Mouse (Mus musculus) yolk sac, embryonic 10.5 days (tissue): ENCODE results near the gene Csnk1g2.
"Not testable (repeated sequence)": the region's sequence is repeated elsewhere in the genome, so short reads cannot be mapped to it uniquely, and the experiment has no call there.

Experiments used
- DNase-seq: peaks from one replicate; pipeline ENCODE4 v3.0.0-alpha.2; 2017; ENCODE audit warnings: low spot score

Csnk1g2 gene

DNA sequence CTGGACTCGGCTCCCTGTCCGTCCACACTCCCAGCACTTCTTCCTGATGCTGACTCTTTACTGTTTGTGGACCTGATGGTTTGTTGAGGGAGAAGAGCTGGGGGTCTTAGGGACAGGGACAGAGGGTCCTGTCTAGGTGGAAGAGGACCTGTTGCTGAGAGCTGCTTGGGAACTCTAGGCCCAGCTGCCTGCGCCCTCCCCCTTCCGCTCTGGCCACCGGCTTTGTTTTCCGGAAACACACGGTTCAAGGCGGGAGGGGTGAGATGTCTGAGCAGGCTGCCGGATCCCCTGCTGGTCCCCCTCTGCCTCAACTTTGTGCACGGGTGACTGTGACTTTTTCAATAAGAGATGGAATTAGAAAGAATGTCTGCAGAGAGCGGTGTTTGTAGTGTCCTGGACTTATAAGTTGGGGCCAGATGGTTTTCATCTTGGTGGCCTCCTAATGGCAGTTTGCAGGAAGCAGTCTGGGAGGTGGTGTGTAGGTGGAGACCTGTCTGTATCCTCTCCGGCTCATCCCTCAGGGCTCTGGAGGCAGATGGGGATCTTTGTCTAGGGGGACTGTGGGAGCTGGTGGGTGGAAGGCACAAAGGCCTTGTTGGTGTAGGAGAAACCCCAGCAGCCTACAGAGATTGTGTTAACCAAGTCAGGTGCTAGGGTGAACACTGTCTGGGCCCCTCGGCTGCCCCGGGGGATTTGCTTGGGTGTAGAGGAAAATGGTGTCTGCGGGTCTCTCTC lies 986 bp downstream of the Csnk1g2 start:
- peak; percentile 77 for DNase-seq

DNA sequence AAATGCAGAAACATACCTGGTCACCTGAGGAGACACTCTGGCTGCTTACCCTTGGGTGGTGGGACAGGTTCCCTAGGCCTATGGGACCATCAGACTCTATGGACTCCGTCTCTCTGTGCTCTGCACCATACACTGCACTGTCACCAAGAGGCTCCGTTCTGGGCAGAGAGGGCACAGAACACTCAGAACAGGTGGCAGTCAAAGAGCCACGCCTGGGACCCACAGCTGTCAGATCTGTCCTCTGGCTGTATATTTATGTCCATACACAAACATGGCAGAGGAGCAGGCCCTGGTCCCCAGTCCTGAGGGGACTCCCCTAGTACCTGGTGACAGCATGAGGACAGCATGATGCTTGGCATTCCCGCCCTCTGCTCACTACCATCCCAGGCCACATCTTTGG lies 3.1 kb downstream of the Csnk1g2 start:
- no peak for DNase-seq

DNA sequence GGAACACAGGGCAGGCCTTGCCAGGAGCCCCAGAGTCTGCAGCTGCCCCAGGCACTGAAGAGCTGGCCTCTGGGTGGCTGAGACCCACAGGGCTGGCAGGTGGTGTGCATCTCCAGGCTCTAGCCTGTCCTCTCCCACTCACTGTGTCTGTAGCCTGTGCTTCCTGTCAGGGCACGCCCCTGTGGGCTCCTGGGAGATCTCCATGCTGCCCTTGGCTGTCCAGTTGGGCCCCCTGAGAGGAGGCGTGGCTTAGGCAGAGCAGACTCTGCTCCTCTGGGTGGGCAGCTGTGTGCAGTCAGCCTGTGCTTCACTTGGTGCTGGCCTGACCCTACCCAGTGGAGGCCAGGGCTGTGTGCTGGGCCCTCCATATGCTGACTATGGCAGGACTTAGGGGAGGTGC lies 5.0 kb downstream of the Csnk1g2 start:
- peak; percentile 39 for DNase-seq

DNA sequence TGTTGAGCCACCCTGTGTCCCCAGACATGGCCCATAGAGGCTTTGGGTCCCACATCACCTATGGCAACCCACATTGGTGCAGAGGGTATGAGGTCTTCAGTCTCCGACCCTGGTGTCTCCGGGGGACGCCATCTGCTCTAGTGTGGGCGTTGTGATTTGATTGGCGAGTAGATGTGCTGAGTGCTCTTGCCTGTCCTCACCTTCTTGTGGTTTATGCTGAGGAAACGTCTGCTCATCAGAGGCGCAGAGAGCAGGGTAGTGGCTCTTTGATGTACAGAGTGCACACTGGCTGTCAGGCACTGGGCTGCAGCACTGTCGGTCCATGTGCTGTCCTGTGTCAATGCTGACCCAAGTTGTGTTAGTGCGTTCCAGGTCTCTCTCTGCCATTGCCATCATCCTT lies 6.3 kb downstream of the Csnk1g2 start:
- no peak for DNase-seq

DNA sequence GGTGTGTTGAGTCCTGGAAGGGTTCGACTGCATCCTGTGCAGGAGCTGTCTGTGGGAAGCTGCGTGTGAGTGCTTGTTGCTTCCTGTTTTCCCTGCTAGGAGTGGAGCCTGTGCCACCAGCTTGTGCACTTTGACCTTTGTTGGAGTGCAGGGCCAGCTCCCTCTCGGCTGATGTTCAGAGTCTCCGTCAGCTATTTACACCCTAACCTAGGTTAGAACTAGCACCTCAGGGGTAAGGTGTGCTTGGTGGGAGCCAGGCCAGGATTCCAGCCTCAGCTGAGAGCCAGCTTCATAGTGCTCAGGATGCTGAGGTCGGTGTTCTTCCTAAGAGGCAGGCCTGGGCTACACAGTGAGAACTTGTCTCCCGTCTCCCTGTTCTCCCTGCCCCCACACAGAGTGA lies 12.7 kb downstream of the Csnk1g2 start:
- DNase-seq, result peak; percentile 76

DNA sequence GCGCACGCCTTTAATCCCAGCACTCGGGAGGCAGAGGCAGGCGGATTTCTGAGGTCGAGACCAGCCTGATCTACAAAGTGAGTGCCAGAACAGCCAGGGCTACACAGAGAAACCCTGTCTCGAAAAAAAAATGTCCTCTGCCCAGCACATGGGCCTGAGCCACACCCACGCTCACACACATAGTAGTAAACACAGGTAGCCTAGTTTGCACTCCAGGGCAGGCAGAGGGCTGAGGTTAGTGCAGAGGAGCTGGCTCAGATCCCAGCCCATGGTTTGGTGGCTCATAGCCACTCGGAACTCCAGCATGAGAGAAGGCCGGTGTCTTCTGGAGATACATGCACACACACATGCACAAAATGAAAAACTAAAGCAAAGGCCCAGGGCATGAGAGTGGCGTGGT lies 24.3 kb downstream of the Csnk1g2 start:
- DNase-seq, result no peak

DNA sequence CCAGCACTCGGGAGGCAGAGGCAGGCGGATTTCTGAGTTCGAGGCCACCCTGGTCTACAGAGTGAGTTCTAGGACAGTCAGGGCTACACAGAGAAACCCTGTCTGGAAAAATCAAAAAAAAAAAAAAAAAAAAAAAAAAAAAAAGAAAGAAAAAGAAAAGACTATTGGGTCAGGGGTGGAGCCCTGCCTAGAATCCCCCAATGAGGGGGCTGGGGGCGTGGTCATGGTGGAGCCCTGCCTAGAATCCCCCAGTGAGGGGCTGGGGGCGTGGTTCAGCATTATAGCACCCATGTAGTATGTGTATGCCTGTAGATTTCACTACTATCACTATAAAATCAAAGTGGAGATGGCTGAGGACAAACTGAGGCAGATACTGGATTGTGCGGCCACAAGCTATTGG lies 27.3 kb downstream of the Csnk1g2 start:
- not testable (repeated sequence) for DNase-seq

DNA sequence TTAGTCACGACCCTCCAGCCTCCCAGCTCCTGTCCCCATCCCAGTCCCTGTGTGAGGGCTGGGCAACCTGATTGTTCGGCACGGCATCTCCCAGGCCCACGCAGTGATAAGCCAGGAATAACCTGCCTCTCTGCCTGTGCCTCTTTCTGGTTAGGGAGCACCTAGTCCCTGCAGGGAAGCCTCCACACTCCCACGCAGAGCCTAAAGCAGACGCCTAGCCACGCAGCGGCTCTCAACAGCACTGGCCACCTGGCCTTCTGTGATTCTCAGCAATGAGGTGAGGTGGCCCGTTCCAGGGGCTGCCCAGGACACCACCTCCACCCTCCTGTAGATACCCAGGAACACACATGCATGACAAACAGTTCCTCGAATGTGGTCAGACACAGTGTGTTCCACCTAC lies 27.8 kb downstream of the Csnk1g2 start:
- DNase-seq, result no peak

DNA sequence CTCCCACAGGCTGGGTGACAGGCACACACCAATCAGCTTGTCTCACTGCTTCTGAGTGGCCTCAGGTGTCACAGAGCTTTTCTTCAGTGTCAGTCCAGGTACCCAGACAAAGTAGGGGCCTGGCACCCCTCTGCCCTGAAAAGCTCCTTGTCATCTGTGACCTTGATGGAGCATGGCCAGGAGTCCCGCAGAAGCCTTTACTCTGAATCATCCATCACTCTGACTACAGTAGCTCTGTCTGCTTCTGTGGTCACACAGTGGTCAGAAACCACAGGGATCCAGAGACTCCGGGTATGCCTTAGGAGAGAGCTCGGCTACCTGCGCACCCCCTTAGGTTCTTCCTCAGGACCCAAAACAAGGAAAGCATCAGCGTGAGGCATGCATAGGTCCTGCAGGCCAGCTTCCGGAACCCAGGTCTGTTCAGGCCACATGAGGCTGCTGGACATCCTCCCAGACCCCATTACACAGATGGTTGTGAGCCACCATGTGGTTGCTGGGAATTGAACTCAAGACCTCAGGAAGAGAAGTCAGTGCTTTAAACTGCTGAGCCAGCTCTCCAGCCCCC lies 30.6 kb downstream of the Csnk1g2 start:
- DNase-seq, result no peak

DNA sequence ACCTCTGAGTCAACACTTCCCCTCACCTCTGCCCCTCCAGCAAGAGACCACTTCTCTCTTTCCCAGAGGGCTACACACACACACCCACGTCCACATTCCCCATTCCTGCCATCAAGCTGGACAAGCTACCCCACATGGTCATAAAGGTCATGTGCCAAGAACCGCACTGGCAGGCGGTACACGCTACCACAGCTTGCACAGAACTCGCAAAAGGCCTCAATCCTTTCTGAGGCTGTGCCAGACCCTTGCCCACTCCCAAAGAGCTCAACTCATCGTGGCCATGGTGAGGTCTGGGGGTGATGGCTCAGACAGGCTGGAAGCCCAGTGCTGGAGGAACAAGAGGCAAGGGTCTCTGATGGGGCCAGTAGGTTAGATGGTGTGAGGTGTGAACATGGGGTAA lies 32.2 kb downstream of the Csnk1g2 start:
- no peak for DNase-seq

DNA sequence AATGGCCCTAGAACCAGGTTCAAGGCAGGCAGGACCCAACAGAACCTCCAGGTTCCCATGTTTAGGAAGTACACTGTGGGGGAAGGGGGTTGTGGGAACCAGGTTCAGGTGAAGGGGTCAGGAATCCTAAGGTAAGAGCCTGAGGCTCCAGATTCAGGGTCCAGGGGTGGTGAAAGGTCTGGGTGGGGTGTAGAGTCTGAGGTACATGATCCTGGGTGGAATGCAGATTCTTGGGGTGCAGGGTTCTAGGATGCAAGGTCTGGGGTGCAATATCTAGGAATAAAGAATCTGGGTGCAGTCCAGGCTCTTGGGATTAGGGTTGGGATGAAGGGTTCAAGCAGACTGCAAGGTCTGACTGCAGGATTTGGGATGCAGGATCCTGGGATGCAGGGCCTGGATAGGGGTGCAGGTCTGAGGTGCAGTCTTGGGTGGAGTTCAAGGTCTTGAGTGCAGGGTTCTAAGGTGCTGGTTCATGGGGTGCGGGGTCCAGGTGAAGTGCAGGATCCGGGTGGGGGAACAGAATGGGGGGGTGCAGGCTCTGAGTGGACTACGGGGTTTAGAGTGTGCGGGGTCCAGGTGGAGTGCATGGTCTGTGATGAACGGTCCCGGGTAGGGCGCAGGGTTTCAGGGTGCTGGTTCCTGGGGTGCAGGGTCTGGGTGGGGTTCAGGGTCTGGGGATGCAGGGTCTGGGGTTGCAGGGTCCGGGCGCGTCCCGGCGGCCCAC lies 32.9 kb downstream of the Csnk1g2 start:
- DNase-seq, result no peak

DNA sequence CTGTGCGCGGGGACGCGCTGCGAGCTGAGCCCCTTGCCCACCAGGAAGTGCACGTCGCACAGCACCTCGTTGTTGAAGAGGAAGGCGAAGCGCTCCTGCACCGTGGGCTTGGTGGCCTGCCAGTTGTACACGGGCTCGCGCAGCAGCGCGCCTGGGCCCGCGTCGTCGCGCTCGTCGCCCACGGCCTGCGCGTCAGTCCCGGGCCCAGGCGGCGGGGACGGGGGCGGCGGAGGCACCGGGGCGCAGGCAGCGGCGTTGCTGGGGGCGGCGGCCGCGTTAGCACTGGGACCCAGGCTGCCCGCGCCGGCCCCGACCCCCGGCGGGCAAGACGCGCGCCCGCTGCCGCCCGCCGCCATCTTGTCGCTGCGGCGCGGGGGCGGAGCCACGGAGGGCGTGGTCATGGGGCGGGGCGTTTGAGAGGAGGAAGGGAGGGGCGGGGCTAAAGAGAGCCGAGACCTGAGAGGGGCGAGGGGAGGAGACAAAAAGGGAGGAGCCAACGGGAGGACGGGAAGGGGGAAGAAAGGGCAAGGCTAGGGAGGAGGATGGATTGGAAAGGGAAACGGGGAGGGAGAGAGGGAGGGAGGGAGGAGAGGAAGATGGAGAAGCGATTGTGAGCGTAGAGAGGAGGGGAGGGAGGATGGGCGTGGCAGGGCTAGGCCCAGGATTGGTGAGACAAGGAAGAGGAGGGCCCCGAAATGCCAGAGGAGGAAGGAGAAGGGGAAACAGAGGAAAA lies 33.7 kb downstream of the Csnk1g2 start:
- peak; percentile 99 for DNase-seq

DNA sequence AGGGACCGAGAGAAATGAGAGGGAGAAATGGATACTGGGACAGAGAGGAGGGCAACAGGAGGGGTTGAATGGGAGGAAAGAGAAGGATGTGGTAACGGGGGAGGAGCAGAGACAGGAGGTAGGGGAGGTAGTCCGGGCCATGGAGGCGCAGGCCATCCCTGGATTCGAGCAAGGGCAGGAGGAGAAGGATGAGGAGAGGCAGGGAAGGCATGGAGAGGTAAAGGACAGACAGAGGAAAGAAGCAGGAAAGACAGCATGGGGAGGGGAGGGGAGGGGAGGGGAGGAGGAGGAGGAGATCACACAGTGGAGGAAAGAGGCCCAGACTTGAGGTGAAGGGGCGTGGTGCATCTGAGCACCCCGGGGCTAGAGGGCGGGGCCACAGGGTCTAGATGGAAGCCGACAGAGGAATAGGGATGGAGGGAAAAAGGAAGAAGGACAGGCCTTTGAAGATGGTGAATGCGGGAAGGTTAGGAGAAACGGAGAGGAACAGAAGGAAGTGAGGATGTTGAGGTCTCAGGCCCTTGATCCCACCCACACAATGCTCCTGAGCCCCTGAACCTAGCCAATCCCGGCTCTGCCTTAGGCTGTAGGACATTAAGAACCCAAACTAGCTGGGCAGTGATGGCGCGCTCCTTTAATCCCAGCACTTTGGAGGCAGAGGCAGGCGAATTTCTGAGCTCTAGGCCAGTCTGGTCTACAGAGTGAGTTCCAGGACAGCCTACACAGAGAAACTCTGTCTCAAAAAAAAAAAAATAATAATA lies 34.4 kb downstream of the Csnk1g2 start, which contains the start of gene Btbd2:
Btbd2 (minus strand) TSS at position 209 of the 761 bp plus-strand sequence.
- DNase-seq, result no peak

DNA sequence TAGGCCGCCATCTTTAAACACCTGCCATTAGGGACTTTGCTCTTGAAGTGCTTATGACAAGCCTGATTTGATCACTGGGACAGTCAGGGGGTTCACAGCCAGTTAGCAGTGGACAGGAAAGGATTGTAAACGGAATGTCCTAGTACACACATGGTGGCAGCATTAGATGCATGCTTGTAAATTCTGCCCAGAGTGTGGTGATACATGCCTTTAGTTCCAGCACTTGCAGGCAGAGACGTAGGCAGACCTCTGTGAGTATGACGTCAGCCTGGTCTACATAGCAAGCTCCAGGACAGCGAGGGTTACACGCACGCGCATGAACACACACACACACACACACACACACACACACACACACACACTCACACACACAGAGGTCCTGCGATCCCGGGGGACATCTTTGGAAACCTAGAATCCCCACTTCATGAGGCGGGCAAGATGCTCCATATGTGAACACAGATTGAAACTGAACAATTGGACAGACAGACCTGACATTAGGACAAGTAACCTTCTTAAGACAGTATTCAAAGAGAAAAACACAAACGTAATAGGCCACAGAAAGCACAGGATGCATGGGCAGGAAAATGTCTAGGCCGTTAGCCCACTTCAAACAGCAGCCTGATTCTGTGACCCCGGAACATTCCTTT lies 35.7 kb downstream of the Csnk1g2 start:
- no peak for DNase-seq

DNA sequence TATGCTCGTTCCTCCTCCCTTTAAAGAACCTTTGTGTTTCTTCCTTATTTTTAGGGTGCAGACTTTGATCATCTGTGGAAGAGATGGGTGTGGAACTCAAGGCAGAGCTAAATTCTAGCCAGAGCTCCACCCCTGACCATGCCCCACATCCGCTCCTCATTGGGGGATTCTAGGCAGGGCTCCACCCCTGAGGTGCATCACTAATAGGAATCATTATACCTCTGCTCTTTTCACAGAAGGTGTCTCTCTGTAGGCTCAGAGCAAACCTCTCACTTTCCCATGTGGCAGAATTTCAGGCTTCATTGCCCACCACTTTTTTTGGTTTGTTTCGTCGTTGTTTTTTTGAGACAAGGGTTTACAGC lies 36.2 kb downstream of the Csnk1g2 start:
- no peak for DNase-seq

DNA sequence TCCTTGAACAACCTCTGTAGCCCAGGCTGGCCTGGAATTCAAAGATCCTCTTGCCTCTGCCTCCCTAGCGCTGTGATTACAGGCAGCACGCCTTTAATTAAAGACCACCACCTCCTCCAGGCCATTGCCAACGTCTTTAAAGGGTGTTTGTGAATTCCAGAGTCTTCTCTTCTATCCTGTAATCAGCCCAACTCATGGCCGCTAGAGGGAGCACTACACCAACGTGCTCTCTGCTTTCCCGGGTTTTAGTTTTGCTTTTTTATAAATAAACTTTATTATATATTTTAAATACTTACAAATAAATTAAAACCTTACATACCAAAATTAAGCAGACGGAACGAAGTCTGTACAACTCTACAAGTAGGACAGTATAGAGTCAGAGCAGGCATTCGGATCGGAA lies 36.6 kb downstream of the Csnk1g2 start:
- DNase-seq, result peak; percentile 54

DNA sequence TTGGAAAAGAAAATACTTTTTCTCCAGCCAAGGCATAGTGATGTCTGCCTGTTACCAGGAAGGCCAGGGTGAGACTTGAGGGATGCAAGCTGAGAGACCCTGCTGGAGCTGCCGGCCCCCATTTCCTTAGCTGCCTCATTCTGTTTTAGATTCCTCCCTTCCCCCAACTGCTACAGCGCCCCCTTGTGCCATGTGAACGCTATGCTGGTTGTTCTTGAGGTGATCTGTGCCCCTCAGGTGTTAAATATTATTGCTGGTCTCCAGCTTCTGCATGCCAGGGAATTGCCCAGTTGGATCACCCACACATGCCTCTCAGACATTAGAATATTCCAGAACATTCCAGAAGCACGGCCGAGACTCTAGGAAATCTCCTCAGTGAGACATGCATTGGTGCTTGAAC lies 38.5 kb downstream of the Csnk1g2 start:
- DNase-seq, result no peak

DNA sequence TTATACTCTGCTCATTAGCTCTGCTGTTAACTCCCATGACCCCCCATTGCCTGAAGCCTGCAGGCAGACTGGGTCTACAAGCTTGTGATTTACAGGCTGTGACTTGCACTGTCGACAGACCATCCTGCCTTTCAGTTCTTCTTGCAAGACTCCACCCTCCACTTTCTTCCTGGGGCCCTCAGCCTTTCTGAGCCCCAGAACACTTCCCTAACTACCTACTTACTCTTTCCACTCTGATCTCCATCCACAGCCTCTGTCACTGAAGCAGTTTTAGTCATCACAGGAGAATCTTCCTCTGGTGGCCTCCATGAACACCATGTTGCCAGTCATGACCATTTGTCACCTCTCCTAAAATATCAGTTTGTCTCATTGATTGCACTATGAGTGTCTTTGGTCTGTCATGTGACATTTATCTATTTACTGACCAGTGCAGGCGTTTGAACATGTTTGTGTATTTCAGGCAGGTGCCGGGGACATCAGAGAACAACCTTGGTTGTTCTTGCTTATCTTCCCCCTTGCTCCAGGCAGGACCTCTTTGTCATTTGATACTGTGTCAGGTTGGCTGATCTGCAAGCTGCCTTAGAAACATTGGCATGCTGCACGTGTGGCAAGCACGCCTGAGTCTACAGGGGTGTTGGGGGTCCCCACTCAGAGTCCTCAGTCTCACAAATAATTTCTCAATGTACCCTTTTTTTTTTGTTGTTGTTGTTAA lies 41.0 kb downstream of the Csnk1g2 start:
- no peak for DNase-seq

DNA sequence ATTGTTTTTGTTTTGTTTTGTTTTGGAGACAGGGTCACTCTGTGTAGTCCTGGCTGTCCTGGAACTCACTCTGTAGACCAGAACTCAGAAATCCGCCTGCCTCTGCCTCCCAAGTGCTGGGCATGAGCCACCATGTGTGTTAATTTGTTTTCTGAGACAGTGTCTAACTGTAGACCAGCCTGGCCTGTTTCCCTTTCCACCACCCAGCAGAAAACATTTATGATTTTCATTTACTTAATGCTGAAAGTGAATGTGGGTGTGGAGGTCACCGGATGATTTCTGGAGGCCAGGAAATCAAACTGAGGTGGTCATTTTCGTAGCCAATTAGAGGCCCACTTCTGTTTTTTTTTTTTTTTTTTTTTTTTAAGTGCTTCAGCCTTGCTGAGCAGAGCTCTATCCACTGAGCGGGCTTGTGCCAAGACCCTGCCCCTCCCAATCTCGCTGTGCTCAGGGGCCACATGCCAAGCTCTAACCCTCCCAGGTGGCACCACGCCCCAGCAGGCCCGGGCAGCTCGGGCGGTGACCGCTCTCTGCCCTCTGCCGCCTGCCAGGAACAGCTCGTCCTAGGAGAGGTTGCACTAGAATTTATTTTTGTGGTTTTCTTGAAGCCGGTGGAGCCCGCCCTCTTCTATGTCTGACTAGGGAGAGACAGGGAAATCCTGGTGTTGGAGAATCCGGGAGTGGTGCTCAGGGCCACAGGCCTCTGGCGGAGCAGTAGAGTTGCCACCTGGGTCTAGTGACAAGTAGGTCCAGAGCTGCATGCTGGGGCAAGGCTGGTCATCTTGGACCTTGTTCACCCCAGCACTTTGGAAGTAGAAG lies 41.8 kb downstream of the Csnk1g2 start:
- no peak for DNase-seq

DNA sequence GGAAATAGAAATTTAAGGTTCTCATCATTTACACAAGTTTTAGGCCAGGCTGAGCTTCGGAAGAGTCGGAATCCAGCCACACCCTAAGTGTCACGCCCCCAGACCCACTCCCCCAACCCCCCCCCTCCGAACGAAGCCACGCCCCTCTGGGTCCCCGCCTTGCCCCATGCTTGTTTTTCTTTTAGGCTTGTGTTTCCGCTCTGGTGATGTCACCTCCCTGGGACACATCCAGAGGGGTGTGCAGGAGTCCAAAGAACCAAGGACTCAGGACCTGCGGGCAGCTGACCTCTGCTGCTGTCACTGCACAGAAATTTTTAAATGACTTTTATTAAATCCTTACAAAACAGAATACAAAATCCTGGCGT lies 42.4 kb downstream of the Csnk1g2 start:
- DNase-seq, result peak; percentile 72
